Mouse (Mus musculus) testis, adult 2 months (tissue): ENCODE measurements around the gene Hyal3.

Experiments
- CTCF ChIP-seq: fragments of 200-500 bp; IDR thresholded peaks from 2 replicates; pipeline ENCODE4 v1.5.1; 2012; ENCODE audit warnings: low read depth, mild to moderate bottlenecking, inconsistent platforms, low read length, moderate library complexity; ENCODE audit not compliant: control insufficient read depth, insufficient read depth, insufficient replicate concordance
- POLR2A ChIP-seq: fragments of 200-500 bp; IDR thresholded peaks from 2 replicates; pipeline ENCODE4 v1.6.1; 2012; ENCODE audit warnings: low read depth, mild to moderate bottlenecking, inconsistent platforms, low read length, moderate library complexity; ENCODE audit not compliant: control insufficient read depth

DNA sequence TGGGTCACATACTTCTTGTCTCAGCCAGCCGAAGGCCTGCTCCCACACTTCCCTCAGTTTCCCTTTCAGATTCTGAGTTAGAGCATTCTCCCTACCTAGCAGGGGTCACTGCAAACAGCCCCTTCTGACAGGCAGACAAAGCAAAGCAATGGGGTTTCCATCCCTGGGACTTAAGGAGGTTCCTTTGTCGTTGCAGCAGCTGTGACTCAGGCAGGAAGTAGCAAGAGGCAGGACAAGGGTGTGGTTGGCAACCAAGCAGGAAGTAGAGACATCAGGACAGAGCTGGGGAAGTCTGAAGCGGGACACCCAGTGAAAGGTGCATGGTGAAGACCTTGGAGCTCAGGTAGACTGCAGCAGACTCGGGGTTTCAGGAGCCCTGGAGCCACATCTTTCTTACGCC, 43.9 kb downstream of the Hyal3 start:
- TF ChIP-seq POLR2A (no peak), CTCF (no peak)
